Mouse (Mus musculus): ENCODE measurements around the gene Hps4.

The Hps4 gene

GRCm38 (mm10) chr5:112323246-112323645, 19.6 kb upstream of the Hps4 start:
- DNase-seq (ENCODE audit: low read depth, low spot score) = no peak

GRCm38 (mm10) chr5:112324637-112325545, 18.0 kb upstream of the Hps4 start:
- peak; percentile 88 for DNase-seq (ENCODE audit: low read depth, low spot score)

DNA sequence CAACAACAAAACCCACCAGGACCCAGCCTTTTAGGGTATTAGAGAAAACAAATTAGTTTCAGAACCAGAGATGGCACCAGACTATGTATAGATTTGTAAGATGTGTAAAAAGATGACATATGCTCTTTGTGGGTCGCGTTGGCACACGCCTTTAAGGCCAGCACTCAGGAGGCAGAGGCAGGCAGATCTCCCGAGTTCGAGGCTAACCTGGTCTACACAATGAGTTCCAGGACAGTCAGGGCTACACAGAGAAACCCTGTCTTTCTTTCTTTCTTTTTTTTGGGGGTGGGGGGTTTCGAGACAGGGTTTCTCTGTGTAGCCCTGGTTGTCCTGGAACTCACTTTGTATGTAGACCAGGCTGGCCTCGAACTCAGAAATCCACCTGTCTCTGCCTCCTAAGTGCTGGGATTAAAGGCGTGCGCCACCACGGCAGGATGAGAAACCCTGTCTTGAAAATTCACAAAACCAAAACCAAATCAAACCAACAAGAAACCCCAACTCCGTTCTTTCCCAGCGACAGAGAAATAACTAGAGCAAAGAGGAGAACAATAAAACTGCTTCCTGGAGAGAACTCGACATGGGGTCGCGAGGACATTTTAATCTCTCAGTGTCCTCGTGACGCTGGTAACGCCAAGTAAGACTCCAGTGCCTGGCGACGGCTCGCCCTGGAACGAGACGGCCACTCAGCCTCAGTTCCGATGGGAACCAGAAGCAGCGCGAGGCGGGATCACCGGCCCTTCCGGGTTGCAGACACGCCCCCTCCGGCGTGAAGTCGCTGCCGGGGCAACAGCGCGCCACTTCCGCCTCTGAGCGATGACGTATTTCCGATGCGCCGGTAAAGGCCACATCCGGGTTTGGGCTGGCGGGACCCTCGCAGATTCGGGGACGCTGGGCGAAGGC, 17.1 kb upstream of the Hps4 start, which contains the start of gene Tfip11:
Gene Tfip11 (plus strand): TSS at position 813 of the 900 bp plus-strand sequence.
- peak; percentile 96 for DNase-seq (ENCODE audit: low read depth, low spot score)

- DNase-seq (ENCODE audit: low read depth, low spot score) = no peak
These were observed 16.4 kb upstream of the Hps4 start for GRCm38 (mm10) chr5:112326446-112327009.

DNA sequence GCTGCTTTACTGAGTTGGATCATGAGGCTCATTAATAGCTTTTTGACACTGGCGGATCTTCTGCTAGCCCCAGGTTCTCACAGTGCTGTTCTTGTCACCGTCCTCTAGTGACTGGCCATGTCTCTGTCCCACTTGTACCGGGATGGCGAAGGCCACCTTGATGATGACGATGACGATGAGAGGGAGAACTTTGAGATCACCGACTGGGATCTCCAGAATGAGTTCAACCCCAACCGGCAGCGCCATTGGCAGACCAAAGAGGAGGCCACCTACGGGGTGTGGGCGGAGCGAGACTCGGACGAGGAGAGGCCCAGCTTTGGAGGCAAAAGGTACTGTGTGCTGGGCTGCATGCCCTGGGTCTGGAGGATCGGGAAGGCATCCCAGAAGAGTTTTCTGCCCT, 15.0 kb upstream of the Hps4 start:
- DNase-seq (ENCODE audit: low read depth, low spot score) = no peak

GRCm38 (mm10) chr5:112329805-112330564, 12.9 kb upstream of the Hps4 start:
- no peak for DNase-seq (ENCODE audit: low read depth, low spot score)

GRCm38 (mm10) chr5:112335473-112335872, 7.4 kb upstream of the Hps4 start:
- peak; percentile 59 for DNase-seq (ENCODE audit: low read depth, low spot score)

DNA sequence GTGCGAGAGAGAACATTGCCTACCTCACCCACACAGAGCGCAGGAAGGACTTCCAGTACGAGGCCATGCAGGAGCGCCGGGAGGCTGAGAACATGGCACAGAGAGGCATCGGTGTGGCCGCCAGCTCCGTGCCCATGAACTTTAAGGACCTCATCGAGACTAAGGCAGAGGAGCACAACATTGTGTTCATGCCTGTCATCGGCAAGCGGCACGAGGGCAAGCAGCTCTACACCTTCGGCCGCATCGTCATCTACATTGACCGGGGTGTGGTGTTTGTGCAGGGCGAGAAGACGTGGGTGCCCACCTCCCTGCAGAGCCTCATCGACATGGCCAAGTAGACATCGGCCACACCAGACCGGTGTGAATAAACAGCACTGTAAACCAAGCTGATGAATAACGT, 5.9 kb upstream of the Hps4 start:
- DNase-seq (ENCODE audit: low read depth, low spot score) = no peak

DNA sequence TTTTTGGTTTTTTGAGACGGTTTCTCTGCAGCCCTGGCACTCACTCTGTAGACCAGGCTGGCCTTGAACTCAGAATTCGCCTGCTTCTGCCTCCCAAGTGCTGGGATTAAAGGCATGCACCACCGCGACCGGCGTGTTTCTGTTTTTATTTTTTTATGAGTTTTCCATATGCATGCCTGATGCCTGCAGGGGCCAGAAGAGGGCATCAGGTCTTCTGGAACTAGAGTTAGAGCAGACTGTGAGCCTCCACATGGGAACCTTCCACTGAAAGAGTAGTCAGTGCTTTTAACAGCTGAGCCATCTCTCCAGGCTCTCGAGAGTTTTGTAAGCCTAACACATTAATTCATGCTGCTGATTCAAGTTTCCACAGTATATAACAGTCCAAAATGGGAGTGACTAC, 3.7 kb upstream of the Hps4 start:
- DNase-seq (ENCODE audit: low read depth, low spot score) = no peak

GRCm38 (mm10) chr5:112343205-112343595, 317 bp downstream of the Hps4 start:
- DNase-seq (ENCODE audit: low read depth, low spot score) = peak; percentile 53

GRCm38 (mm10) chr5:112344092-112344960, 1.4 kb downstream of the Hps4 start:
- DNase-seq (ENCODE audit: low read depth, low spot score) = no peak

DNA sequence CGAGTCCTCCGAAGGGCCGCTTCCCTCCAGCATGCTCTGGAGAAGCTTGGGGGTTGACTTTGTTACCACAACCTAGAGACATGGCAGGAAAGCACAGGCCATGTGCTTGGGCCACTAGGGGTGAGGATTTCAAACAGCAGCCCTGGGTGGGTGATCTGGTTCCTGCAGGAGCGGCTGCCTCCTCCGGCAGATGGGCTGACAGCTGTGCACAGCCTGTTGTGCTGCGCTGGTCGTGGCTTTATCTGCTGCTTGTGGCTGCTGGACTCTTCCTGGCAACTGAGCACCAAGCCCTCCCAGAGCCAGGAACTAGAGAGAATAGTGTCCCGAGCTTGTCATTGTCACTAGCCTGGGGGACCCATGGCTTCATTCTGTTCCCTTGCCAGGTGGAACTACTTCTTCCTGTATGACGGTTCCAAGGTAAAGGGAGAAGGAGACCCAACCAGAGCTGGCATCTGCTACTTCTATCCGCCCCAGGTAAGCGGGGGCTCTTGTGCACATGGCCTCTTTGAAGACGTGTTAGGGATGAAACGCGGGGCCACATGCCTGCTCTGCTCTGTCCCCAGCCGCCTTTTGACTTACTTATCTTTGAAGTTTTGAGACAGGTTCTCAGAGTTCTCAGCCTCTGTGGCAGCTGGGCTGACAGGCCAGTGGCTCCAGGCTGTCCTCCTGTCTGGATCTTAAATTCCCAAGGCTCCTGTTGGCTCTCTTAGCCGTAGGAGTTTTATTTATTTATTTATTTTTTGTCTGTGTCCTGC, 3.5 kb downstream of the Hps4 start:
- no peak for DNase-seq (ENCODE audit: low read depth, low spot score)

DNA sequence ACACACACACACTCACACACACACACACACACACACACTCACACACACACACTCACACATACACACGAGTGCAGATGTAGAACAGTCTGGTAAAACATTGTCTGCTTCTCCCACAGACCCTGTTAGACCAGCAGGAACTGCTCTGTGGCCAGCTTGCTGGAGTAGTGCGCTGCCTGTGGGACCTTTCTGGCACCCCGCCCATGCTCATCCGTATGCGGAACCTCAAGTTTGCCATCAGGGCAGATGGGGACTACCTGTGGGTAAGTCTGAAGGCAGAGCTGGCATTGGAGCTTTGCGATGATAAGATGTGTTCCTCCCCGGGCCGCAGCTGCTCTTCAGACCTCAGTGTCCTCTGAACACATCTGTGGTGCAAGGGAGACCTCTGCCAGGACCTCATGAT, 6.3 kb downstream of the Hps4 start:
- no peak for DNase-seq (ENCODE audit: low read depth, low spot score)

DNA sequence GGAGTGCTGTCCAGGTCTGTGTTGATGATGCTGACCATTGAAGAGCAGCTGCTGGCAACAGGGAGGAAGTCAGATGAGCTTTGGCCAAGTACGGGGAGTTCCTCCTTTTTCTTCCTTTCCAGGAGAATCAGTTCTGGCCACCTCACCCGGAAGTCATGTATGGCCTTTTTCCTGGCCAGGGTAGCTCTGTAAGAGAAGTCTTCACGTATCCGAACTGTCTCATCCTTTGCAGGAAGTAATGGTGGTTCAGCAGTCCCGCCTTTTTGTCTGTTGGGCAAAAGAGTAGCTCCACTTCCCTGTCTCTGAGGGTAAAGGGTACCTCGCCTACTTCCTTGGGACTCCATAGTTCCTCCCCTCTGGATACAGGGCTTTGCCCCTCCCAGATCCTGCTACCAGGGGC, 12.6 kb downstream of the Hps4 start:
- DNase-seq (ENCODE audit: low read depth, low spot score) = no peak

DNA sequence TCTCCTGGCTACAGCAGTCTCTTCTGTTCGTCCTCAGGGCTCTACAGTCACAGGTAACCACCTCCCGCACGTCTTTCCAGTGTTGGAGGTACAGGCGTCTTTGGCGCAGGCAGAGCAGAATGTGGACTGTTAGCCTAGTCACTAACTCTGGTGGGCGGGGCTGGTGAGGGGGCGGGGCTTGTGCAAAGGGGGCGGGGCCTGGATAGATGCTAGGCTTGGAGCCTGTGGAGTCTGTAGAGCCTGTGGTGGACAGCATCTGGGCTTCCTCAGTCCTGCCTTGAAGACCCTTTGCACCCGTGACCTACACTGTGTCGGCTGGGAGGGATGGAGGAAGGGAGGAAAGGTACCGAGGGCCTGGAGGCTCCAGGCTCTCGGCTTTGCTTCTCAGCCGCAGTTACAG, 13.0 kb downstream of the Hps4 start, which contains the start of gene Gm6583:
Gene Gm6583 (minus strand): TSS at position 124 of the 400 bp plus-strand sequence.
- DNase-seq (ENCODE audit: low read depth, low spot score) = peak; percentile 55

DNA sequence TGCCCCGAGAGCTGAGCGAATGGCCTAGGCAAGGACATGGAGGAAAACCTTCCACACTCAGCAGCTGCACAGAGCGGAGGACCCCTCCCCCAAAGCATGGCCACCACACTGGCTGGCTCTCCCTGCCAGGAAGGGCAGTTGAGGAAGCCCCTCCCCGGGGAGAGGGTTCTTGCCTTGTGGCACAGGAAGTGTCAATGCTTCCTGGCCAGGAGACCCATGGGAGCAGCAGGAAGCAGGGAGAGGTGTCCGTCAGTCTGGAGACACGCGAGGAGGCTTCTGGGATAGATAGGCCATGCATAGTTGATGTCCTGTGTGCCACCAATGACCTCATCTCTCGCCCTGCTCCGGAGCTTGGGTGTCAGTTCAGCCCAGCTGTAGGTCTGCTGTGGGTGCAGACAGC, 13.4 kb downstream of the Hps4 start:
- no peak for DNase-seq (ENCODE audit: low read depth, low spot score)

GRCm38 (mm10) chr5:112359520-112359919, 16.6 kb downstream of the Hps4 start:
- no peak for DNase-seq (ENCODE audit: low read depth, low spot score)

DNA sequence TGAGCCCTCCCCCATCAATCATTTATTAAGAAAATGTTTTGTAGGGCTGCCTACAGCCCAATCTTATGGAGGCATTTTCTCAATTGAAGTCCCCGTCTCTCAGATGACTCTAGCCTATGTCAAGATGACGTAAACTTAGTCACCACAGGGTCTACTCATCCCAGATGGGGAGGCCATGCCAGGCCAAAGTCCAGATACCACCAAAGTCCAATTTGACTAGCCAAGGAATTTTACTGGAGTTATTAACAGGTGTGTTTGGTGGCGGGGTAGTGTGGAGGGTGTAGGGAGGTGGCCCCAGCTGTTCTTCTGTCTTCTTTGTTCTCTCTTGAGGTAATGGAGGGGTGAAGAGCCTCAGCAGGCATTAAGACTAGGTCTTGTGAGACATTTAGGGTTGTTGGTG, 17.2 kb downstream of the Hps4 start:
- DNase-seq (ENCODE audit: low read depth, low spot score) = no peak

- DNase-seq (ENCODE audit: low read depth, low spot score) = no peak
These were observed 21.4 kb downstream of the Hps4 start for GRCm38 (mm10) chr5:112364184-112364797.

Data from R1 (cell line).